Comparison of ENCODE assay signal across 9 mouse cellular contexts in the genomic region with DNA sequence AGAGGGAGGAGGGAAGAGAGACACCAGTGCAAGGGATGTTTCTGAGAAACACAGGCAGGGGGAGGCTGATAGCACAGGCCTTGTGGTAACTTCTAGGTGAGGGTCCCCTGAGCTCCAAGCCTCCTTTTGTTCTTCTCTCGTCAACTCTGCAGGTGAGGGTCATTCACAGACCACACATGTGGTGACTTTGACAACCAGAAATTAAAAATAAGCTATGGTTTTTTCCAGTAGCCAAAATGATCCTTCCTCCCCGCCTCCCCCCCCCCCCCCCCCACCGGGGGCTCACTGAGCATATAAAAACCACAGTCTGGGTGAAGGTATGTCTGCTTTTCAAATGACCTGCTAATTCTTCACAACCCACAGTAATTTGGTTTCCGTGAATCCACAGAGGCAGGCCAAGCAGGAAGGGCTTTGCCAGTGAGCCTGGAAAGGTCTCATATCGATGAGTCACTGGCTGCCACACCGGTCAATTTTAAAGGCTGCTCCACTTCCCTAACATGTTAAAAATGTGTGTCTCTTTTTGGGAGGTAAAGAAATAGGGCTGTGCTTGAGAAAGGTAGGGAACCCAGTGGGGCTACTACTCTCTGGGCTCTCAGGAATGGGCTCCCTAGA. TPM values are rescaled to one million over a fixed set of nuclear protein-coding genes. Genes with fewer than 3 reads are reported as not detected.
"Had no signal": no experiment of that assay in that cellular context is flagged by ENCODE, and none has a peak within 500 bp of the region (broad histone marks: within the 10 kb centered on the region; RNA-seq: fewer than 3 reads in every experiment).

No protein-coding gene starts in this region.

- ATAC-seq: liver, embryonic 12.5 days had no signal

- H3K36me3 ChIP-seq: limb, embryonic 15.5 days; liver, embryonic 12.5 days; midbrain, embryonic 12.5 days had no signal

- DNase-seq: kidney, adult 8-10 months; kidney, postnatal 36 days; lung, embryonic 14.5 days; right cerebral cortex, postnatal 14 days had no signal

- H3K9ac ChIP-seq: limb, embryonic 15.5 days; liver, embryonic 12.5 days; lung, embryonic 14.5 days; midbrain, embryonic 12.5 days had no signal

- H3K9me3 ChIP-seq: limb, embryonic 15.5 days; liver, embryonic 12.5 days; midbrain, embryonic 12.5 days had no signal

- H3K4me3 ChIP-seq: left cerebral cortex, adult 2 months; limb, embryonic 15.5 days; liver, embryonic 12.5 days; midbrain, embryonic 12.5 days had no signal

- H3K4me2 ChIP-seq: limb, embryonic 15.5 days; liver, embryonic 12.5 days; lung, embryonic 14.5 days; midbrain, embryonic 12.5 days had no signal

- H3K27ac ChIP-seq: left cerebral cortex, adult 2 months; limb, embryonic 15.5 days; liver, embryonic 12.5 days; midbrain, embryonic 12.5 days had no signal

RNA-seq across cellular contexts. Expression of gene Erbb2, which starts 48.9 kb away (rescaled TPM):
- total RNA-seq: megakaryocyte-erythroid progenitor cell, adult 5-6 weeks had no signal
